Mouse (Mus musculus) embryonic facial prominence, embryonic 10.5 days (tissue): ENCODE data around the gene Rasl10a. TPM values are rescaled to one million over a fixed set of nuclear protein-coding genes. Genes with fewer than 3 reads are reported as not detected.
A peak's percentile ranks its signal among the peaks of the same experiment; 100 is the strongest.

ENCODE experiments used
- DNase-seq: peaks from one replicate; pipeline ENCODE4 v3.0.0-alpha.2; 2017; ENCODE audit warnings: low spot score
- H3K27ac ChIP-seq: fragments of 300-500 bp; sonication (generic); replicated peaks from 2 replicates; pipeline ENCODE4 v1.5.1; 2016; ENCODE audit warnings: mild to moderate bottlenecking
- H3K27me3 ChIP-seq: fragments of 300-500 bp; sonication (generic); replicated peaks from 2 replicates; pipeline ENCODE4 v1.6.1; 2016; ENCODE audit warnings: low read depth, mild to moderate bottlenecking; ENCODE audit not compliant: poor library complexity, severe bottlenecking
- H3K36me3 ChIP-seq: fragments of 300-500 bp; sonication (generic); replicated peaks from 2 replicates; pipeline ENCODE4 v1.6.1; 2016; ENCODE audit warnings: mild to moderate bottlenecking, moderate library complexity
- H3K4me1 ChIP-seq: fragments of 300-500 bp; sonication (generic); 2 replicates; pipeline ENCODE4 v1.6.1; 2016
- H3K4me3 ChIP-seq: fragments of 300-500 bp; sonication (generic); 2 replicates; pipeline ENCODE4 v1.5.1; 2016; ENCODE audit warnings: mild to moderate bottlenecking, moderate library complexity
- H3K9me3 ChIP-seq: fragments of 300-500 bp; sonication (generic); 2 replicates; pipeline ENCODE4 v1.6.1; 2016; ENCODE audit warnings: mild to moderate bottlenecking
- WGBS: fragments of 180-500 bp; shearing (Covaris S2); methylation state at CpG from one replicate; pipeline ENCODE4 v1.1.7; 2016; 5-methylcytosine and 5-hydroxymethylcytosine counted together
- microRNA-seq: library from miRNA; unstranded; fragments of <30 nt; microRNA quantifications from one replicate; pipeline ENCODE4, GENCODE M21; 2017
- polyA plus RNA-seq: library from polyadenylated mRNA; unstranded; fragments of >200 nt; fragmentation: Nextera tagmentation; extraction: Ambion mirVana; gene quantifications from 2 replicates; pipeline ENCODE4 v1.2.1, GENCODE M21; 2016

The Rasl10a gene
- polyA plus RNA-seq, 1 experiment from 2014 or later, result 0.56 TPM

DNA sequence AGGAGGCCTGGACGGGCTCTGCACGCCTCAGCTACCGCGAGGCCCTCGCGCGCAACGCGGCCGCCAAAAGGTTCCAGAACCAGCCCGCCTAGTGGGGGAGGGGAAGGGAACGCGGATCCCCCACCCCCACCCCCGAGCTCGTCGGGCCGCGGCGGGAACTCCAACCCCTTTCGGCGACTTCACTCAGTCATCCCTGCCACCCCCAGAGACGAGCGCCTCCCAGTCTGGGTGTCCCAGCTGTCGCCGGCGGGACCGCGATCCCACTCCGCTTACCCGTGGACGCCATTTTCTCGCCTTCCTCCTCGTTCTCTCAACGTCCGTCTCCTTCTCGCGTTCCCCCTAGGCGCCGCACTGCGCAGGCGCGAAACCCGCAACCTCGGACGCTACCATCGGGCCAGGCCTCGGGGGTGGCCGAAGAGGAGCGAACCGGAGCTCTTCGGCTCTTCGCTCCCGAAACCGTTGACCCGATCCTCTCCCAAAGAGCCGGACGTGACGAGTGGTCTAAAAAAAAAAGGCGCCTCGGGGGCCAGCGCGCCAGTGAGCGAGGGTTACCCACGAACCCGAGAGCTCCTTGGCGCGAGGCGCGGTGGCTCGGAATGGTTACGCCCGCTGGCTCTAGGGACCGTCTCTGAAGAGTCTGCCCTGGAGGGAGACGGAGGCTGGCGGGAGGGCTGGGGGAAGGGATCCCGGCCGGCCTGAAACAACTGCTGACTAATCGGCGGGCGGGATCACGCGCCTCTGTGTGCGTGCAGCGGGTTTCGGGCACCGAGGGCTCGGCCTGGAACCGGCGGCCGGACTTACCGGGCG lies 41.0 kb downstream of the Rasl10a start, which contains the start of the genes Rhbdd3 and Ewsr1:
TSS of gene Rhbdd3 (plus strand) at position 191 of the 807 bp plus-strand sequence.
TSS of gene Ewsr1 (minus strand) at position 531 of the 807 bp plus-strand sequence.
- Histone ChIP-seq H3K4me3 (peak within 1 kb of the TSS; percentile 78), H3K4me1 (peaks cover 40% of the 10 kb centered on the region), H3K36me3 (peaks cover 37% of the 10 kb centered on the region), H3K27me3 (no peaks in the 10 kb centered on the region), H3K9me3 (no peaks in the 10 kb centered on the region), H3K27ac (peak within 1 kb of the TSS; percentile 100)
- WGBS, result under 1% methylated on average over 92 of the region's 92 CpGs
- peak; percentile 97 for DNase-seq

DNA sequence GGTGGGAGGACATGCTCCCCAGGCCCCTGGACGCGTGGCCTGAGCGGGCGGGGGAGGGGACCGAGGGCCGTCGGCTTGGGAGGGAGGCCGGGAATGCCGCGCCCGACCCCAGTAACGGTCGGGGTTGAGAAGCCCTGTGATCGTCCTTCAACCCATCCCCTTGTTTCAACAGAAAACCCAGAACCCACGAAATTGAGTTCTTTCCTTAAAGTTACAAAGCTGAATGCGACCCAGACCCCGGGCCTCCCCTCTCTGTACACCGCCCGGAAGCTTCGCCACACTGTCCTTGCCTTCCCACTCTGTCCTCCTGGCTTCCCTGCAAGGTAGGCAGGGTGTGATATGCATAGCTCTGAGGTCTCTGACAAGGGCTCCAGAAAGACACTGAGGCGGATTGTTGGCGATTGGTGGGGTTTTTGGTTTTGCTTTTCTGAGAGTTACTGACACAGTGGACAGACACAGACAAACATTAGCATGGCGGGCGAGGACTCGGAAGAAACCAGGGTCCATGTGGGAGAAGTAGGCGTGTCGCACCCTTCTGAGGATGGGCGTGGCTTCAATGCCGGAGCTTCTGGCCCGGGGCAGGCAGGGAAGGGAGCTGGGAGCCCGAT lies 41.8 kb downstream of the Rasl10a start:
- DNase-seq, result peak; percentile 91
- under 1% methylated on average over 31 of the region's 31 CpGs for whole genome bisulfite sequencing
- peak overlapping the region; percentile 100 for H3K27ac ChIP-seq
- peaks cover 39% of the 10 kb centered on the region for H3K36me3 ChIP-seq
- peak overlapping the region; percentile 78 for H3K4me3 ChIP-seq
- no peaks in the 10 kb centered on the region for H3K27me3 ChIP-seq
- no peaks in the 10 kb centered on the region for H3K9me3 ChIP-seq
- H3K4me1 ChIP-seq, result peaks cover 40% of the 10 kb centered on the region

- Histone ChIP-seq H3K9me3 (no peaks in the 10 kb centered on the region), H3K27ac (peak overlapping the region; percentile 100), H3K4me1 (peaks cover 40% of the 10 kb centered on the region), H3K36me3 (peaks cover 42% of the 10 kb centered on the region), H3K4me3 (peak overlapping the region; percentile 78), H3K27me3 (no peaks in the 10 kb centered on the region)
- no peak for DNase-seq
- 3% methylated on average over 7 of the region's 7 CpGs for WGBS
These were observed 42.4 kb downstream of the Rasl10a start for GRCm38 (mm10) chr11:5100283-5100682.

DNA sequence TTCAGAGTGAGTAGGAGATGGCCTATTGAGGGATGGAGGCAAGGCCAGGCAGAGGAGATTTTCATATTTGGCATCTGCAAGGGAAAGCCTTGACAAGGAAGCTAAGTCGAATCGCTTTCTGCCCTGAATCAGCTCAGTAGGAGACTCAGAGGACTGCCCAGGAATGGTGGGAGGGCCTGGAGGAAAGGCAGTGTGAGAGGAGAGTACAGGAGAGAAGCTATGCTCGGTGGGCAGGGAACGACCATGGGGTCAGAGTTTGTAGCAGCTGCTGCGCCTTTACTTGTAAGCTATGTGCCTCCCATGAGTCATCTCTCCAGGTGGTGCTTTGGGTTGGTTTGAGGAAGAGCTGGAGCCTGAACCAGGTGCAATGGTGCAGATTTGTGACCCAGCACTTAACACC lies 42.9 kb downstream of the Rasl10a start:
- Histone ChIP-seq H3K27me3 (no peaks in the 10 kb centered on the region), H3K36me3 (peaks cover 42% of the 10 kb centered on the region), H3K9me3 (no peaks in the 10 kb centered on the region), H3K4me3 (peak overlapping the region; percentile 78), H3K4me1 (peaks cover 39% of the 10 kb centered on the region), H3K27ac (peak overlapping the region; percentile 30; the same call in 1 of the 2 replicates)
- DNase-seq, result no peak
- 46% methylated on average over 5 of the region's 5 CpGs for WGBS

GRCm38 (mm10) chr11:5101641-5102040 lies 43.7 kb downstream of the Rasl10a start:
- Histone ChIP-seq H3K4me3 (0 out of 2 replicates have a peak overlapping the region, but pooled peaks have one; percentile 78), H3K9me3 (no peaks in the 10 kb centered on the region), H3K27ac (no peak overlapping the region), H3K27me3 (no peaks in the 10 kb centered on the region), H3K4me1 (peaks cover 31% of the 10 kb centered on the region), H3K36me3 (peaks cover 37% of the 10 kb centered on the region)
- WGBS, result 81% methylated on average over 6 of the region's 6 CpGs
- no peak for DNase-seq

DNA sequence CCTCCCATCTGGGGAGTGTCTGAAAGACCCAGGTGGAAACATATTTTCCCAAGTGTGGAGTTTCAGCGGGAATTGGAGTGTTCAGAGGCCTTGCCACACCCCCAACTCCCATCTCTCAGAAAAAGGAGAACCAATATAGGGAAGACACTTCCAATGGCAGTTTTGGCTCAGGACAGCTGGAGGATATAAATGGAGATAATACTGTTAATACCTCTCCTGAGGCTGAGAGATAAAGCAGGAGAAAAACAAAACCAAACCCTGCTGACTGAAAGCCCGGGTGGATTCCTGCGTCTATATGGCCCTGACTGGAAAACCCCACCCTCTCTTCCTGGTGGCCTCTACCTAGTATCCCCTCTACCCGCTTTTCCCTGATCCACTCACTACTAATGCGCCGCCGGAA lies 44.5 kb downstream of the Rasl10a start:
- Histone ChIP-seq H3K27me3 (no peaks in the 10 kb centered on the region), H3K36me3 (peaks cover 34% of the 10 kb centered on the region)
- whole genome bisulfite sequencing, result 91% methylated on average over 7 of the region's 7 CpGs

GRCm38 (mm10) chr11:5103986-5104509 lies 46.1 kb downstream of the Rasl10a start:
- Histone ChIP-seq H3K4me1 (peaks cover 21% of the 10 kb centered on the region), H3K27ac (no peak overlapping the region), H3K36me3 (peaks cover 34% of the 10 kb centered on the region), H3K27me3 (no peaks in the 10 kb centered on the region), H3K9me3 (no peaks in the 10 kb centered on the region), H3K4me3 (no peak overlapping the region)
- WGBS, result 95% methylated on average over 4 of the region's 4 CpGs
- DNase-seq, result no peak

More for the DNA sequence above, 44.5 kb downstream of the Rasl10a start:
- Histone ChIP-seq H3K27ac (no peak overlapping the region), H3K9me3 (no peaks in the 10 kb centered on the region), H3K4me3 (no peak overlapping the region), H3K4me1 (peaks cover 23% of the 10 kb centered on the region)
- DNase-seq, result no peak

- Histone ChIP-seq H3K4me3 (no peak overlapping the region), H3K4me1 (no peaks in the 10 kb centered on the region), H3K9me3 (no peaks in the 10 kb centered on the region), H3K27ac (no peak overlapping the region), H3K27me3 (no peaks in the 10 kb centered on the region), H3K36me3 (peaks cover 19% of the 10 kb centered on the region)
- DNase-seq, result no peak
- WGBS, result 75% methylated on average over 8 of the region's 8 CpGs
These were observed 51.5 kb downstream of the Rasl10a start for GRCm38 (mm10) chr11:5109441-5109840.

Small RNA genes lying within 50 kb of the gene (microRNA-seq; reads per million reads assigned to microRNA genes)
- 0.91 reads per million for gene Gm47296

Other genes starting within 250 kb of the Rasl10a start
- gene Nf2, start 208.6 kb upstream of the Rasl10a start, polyA plus RNA-seq, result 68.1 and 68.7 TPM in 2 replicates
- gene Nipsnap1, start 184.2 kb upstream of the Rasl10a start, polyA plus RNA-seq, result 88.1 and 91.7 TPM in 2 replicates
- 52.1 and 52.9 TPM in 2 replicates for gene Thoc5, start 162.8 kb upstream of the Rasl10a start, polyA plus RNA-seq
- gene Nefh, start 110.1 kb upstream of the Rasl10a start, polyA plus RNA-seq, result 0.14 and 0.25 TPM in 2 replicates
- gene Ap1b1, start 71.3 kb upstream of the Rasl10a start, polyA plus RNA-seq, result 58.6 and 60.2 TPM in 2 replicates
- gene Gas2l1, start 7.2 kb downstream of the Rasl10a start, polyA plus RNA-seq, result 25.3 and 25.7 TPM in 2 replicates
- 30.8 and 31.9 TPM in 2 replicates for gene Rhbdd3, start 40.8 kb downstream of the Rasl10a start, polyA plus RNA-seq
- gene Ewsr1, start 41.1 kb downstream of the Rasl10a start, polyA plus RNA-seq, result 961 and 969 TPM in 2 replicates
- gene Emid1, start 94.1 kb downstream of the Rasl10a start, polyA plus RNA-seq, result 13.1 and 24.6 TPM in 2 replicates
- 16.5 and 17.3 TPM in 2 replicates for gene Kremen1, start 203.4 kb downstream of the Rasl10a start, polyA plus RNA-seq